Mouse (Mus musculus) limb, embryonic 12.5 days (tissue): ENCODE measurements around the gene Gja10. TPM values are rescaled to one million over a fixed set of nuclear protein-coding genes. Genes with fewer than 3 reads are reported as not detected.
A peak's percentile ranks its signal among the peaks of the same experiment; 100 is the strongest.

Source experiments
- ATAC-seq: fragments of 200-750 bp; cut with Nextera tagmentation; 2 replicates; pipeline ENCODE4 v1.8.0; 2017; ENCODE audit warnings: low read depth, moderate TSS enrichment; ENCODE audit not compliant: insufficient number of reproducible peaks, insufficient read depth, low FRiP score, low TSS enrichment
- H3K27ac ChIP-seq: fragments of 300-500 bp; sonication (generic); 2 replicates; pipeline ENCODE4 v1.5.1; 2016; ENCODE audit warnings: mild to moderate bottlenecking, moderate library complexity
- H3K27me3 ChIP-seq: fragments of 300-500 bp; sonication (generic); 2 replicates; pipeline ENCODE4 v1.6.1; 2016; ENCODE audit warnings: mild to moderate bottlenecking, moderate library complexity
- H3K36me3 ChIP-seq: fragments of 300-500 bp; sonication (generic); 2 replicates; pipeline ENCODE4 v1.6.1; 2016; ENCODE audit warnings: mild to moderate bottlenecking, moderate library complexity
- H3K4me1 ChIP-seq: fragments of 300-500 bp; sonication (generic); replicated peaks from 2 replicates; pipeline ENCODE4 v1.6.1; 2016
- H3K4me2 ChIP-seq: fragments of 300-500 bp; sonication (generic); 2 replicates; pipeline ENCODE4 v1.6.1; 2016; ENCODE audit warnings: mild to moderate bottlenecking, moderate library complexity
- H3K4me3 ChIP-seq: fragments of 300-500 bp; sonication (generic); replicated peaks from 2 replicates; pipeline ENCODE4 v1.5.1; 2016; ENCODE audit warnings: mild to moderate bottlenecking
- H3K9ac ChIP-seq: fragments of 300-500 bp; sonication (generic); replicated peaks from 2 replicates; pipeline ENCODE4 v1.6.1; 2016; ENCODE audit warnings: mild to moderate bottlenecking, moderate library complexity
- H3K9me3 ChIP-seq: fragments of 300-500 bp; sonication (generic); 2 replicates; pipeline ENCODE4 v1.6.1; 2016; ENCODE audit warnings: mild to moderate bottlenecking, moderate library complexity
- WGBS: fragments of 180-500 bp; shearing (Covaris S2); methylation state at CpG from one replicate; pipeline ENCODE4 v1.1.7; 2016; 5-methylcytosine and 5-hydroxymethylcytosine counted together
- polyA plus RNA-seq: library from polyadenylated mRNA; unstranded; fragments of >200 nt; fragmentation: Nextera tagmentation; extraction: Ambion mirVana; gene quantifications from 2 replicates; pipeline ENCODE4 v1.2.1, GENCODE M21; 2016

Gja10 gene
- polyA plus RNA-seq, 1 experiment from 2014 or later, result 0.11 TPM

DNA sequence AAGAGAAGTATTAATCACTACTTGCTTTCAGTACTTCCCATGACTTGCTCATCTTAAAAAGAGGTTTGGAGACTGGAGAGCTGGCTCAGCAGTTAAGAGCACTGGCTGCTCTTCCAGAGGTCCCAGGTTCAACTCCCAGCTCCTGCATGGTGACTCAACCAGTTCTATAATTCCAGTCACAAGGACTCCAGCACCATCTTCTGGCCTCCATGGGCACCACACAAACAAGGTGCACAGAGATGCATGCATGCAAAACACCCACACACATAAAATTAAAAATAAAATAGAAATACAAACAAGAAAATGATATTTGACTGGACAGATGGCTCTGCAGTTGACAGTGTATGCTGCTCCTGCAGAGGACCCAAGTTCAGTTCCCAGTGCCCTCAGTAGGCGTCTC, 28.0 kb downstream of the Gja10 start:
- Histone ChIP-seq H3K27me3 (no peaks in the 10 kb centered on the region), H3K4me2 (no peak overlapping the region), H3K9ac (no peak overlapping the region), H3K4me1 (peaks cover 16% of the 10 kb centered on the region), H3K9me3 (no peaks in the 10 kb centered on the region), H3K36me3 (peaks cover 19% of the 10 kb centered on the region), H3K27ac (no peak overlapping the region), H3K4me3 (no peak overlapping the region)
- ATAC-seq, result no peak
- 83% methylated on average over 1 of the region's 1 CpGs for WGBS

GRCm38 (mm10) chr4:32573586-32573985, 29.0 kb downstream of the Gja10 start:
- Histone ChIP-seq H3K27ac (no peak overlapping the region), H3K9ac (no peak overlapping the region), H3K9me3 (no peaks in the 10 kb centered on the region)

DNA sequence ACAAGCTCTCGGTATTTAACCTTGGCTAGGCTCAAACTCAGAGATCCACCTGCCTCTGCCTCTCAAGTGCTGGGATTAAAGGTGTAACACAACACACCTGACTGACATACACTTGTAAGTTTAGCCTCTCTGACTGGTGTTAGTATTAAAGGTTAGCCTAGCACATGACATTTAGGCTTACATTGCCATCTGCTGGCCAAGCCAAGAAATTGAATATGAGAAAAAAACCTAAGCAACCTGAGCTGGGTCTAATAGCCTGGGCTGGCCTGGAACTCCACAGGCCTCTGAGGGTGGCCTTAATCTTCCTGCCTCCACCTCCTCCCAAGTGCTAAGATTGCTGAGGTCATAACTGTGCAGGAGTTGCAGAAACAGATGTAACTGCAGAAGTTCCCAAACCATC, 30.4 kb downstream of the Gja10 start:
- no peak overlapping the region for H3K4me3 ChIP-seq

More at GRCm38 (mm10) chr4:32573586-32573985, 29.0 kb downstream of the Gja10 start:
- H3K4me1 ChIP-seq, result peaks cover 16% of the 10 kb centered on the region
- WGBS, result 90% methylated on average over 5 of the region's 5 CpGs
- H3K36me3 ChIP-seq, result peaks cover 12% of the 10 kb centered on the region
- ATAC-seq, result no peak
- H3K27me3 ChIP-seq, result no peaks in the 10 kb centered on the region
- H3K4me3 ChIP-seq, result no peak overlapping the region
- H3K4me2 ChIP-seq, result no peak overlapping the region

DNA sequence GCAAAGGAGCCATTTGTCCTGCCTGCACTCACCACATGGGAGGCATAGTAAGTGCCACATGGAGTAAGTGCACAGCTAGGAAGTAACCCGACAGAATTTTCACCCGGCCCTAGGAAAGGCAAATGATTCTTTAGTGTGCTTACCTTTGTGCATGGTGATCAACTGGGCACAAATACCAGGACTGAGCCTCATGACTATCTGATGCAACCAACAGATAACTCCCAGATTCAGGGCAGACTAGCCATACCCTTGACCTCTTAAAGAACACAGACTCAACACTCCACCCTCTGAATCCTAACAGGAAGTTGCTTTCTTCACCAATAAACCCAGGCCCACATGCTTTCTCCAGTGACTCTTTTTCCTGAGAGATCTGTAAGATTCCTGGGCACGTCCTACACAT, 31.1 kb downstream of the Gja10 start:
- H3K27ac ChIP-seq, result no peak overlapping the region
- ATAC-seq, result no peak
- WGBS, result 61% methylated on average over 3 of the region's 3 CpGs

More for the DNA sequence above, 30.4 kb downstream of the Gja10 start:
- Histone ChIP-seq H3K9me3 (no peaks in the 10 kb centered on the region), H3K9ac (no peak overlapping the region), H3K4me2 (no peak overlapping the region), H3K4me1 (peaks cover 16% of the 10 kb centered on the region), H3K36me3 (peaks cover 10% of the 10 kb centered on the region), H3K27me3 (no peaks in the 10 kb centered on the region), H3K27ac (no peak overlapping the region)
- WGBS, result 50% methylated on average over 1 of the region's 1 CpGs
- ATAC-seq, result peak; percentile 88

GRCm38 (mm10) chr4:32570939-32571317, 31.6 kb downstream of the Gja10 start:
- no peak overlapping the region for H3K9ac ChIP-seq
- 0 out of 2 replicates have a peak overlapping the region, but pooled peaks have one; percentile 23 for H3K27ac ChIP-seq
- H3K9me3 ChIP-seq, result no peaks in the 10 kb centered on the region
- H3K36me3 ChIP-seq, result peaks cover 3% of the 10 kb centered on the region; the same call in 1 of the 2 replicates
- H3K4me1 ChIP-seq, result peaks cover 16% of the 10 kb centered on the region
- WGBS, result 85% methylated on average over 8 of the region's 8 CpGs
- H3K4me3 ChIP-seq, result no peak overlapping the region
- H3K4me2 ChIP-seq, result no peak overlapping the region
- no peaks in the 10 kb centered on the region for H3K27me3 ChIP-seq
- no peak for ATAC-seq

More for the DNA sequence above, 31.1 kb downstream of the Gja10 start:
- no peak overlapping the region for H3K4me2 ChIP-seq
- no peaks in the 10 kb centered on the region for H3K27me3 ChIP-seq
- H3K9ac ChIP-seq, result no peak overlapping the region
- no peak overlapping the region for H3K4me3 ChIP-seq
- peaks cover 5% of the 10 kb centered on the region for H3K36me3 ChIP-seq
- H3K9me3 ChIP-seq, result no peaks in the 10 kb centered on the region
- peaks cover 16% of the 10 kb centered on the region for H3K4me1 ChIP-seq

DNA sequence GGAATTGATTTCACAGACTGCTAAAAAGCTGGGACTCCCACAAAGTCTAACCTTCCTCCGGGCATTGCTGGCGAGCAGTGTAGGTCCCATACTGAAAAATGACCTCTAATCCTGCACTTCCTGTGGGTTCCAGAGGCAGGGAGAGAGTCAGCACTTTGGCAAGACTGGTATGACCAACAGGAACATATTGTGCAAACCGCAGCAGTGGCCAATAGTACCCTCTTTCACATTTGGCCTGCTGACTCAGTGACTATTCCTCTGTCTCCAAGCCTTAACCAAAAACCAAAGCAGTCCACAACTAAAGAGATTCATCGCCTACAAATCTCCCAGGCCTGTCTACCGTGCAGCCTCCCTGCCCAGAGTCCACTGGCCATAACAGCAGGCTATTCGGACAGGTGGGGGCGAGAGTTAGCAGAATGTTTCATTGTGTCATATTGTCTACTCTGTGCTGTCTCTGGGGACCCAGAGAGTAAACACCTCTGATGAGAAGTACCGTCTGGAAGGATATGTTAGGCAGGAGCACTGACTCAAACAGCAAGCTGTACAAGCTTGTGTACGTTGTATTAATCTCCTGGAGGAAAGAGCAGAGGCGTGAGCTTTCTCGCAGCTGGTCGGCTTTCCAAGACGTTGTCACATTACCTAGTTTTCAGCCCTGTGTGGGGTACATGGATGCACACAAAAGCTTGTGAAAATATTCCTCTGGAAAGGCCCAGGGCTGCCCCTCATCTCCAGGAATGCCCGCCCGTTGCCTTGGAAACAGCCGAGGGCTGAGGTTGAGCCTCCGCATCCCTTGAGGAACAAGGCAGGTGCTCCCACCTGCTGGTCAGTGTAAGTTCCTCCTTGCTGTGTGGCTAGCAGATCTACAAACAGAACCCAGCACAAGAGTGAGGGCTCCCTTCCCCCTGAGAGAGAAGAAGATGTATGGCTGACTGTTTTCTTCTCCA, 32.3 kb downstream of the Gja10 start:
- Histone ChIP-seq H3K9me3 (no peaks in the 10 kb centered on the region), H3K36me3 (peaks cover 3% of the 10 kb centered on the region; the same call in 1 of the 2 replicates), H3K27ac (0 out of 2 replicates have a peak overlapping the region, but pooled peaks have one; percentile 23), H3K27me3 (no peaks in the 10 kb centered on the region), H3K4me2 (no peak overlapping the region), H3K4me1 (peaks cover 16% of the 10 kb centered on the region), H3K9ac (no peak overlapping the region; the same call in 1 of the 2 replicates), H3K4me3 (no peak overlapping the region)
- ATAC-seq, result no peak
- 54% methylated on average over 17 of the region's 17 CpGs for WGBS

- Histone ChIP-seq H3K36me3 (peaks cover 15% of the 10 kb centered on the region; the same call in 1 of the 2 replicates), H3K27ac (no peak overlapping the region), H3K4me1 (peaks cover 16% of the 10 kb centered on the region), H3K4me2 (no peak overlapping the region), H3K27me3 (no peaks in the 10 kb centered on the region), H3K9me3 (no peaks in the 10 kb centered on the region), H3K9ac (no peak overlapping the region), H3K4me3 (no peak overlapping the region)
- WGBS, result 82% methylated on average over 4 of the region's 4 CpGs
- no peak for ATAC-seq
These were observed 33.5 kb downstream of the Gja10 start for GRCm38 (mm10) chr4:32569054-32569453.

DNA sequence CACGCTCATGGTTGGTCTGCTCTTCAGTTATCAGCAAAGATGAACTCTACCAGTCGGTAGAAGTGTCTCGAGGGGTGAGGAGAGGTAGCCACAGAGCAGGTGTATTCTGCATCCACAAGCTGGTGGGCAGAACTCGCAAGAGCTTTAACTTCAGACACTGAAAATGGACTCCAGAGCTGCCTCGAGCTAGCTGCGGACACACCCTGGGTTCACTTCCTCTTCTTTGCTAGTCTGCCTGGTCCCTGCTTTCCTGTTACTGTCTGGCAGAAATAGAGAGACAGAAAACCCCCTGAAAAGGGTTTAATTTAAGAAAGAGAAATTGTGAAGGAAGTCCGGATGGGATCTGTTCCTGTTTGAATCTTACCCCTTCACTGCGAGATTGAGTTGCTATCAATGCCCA, 37.6 kb downstream of the Gja10 start:
- Histone ChIP-seq H3K9me3 (no peaks in the 10 kb centered on the region), H3K27me3 (no peaks in the 10 kb centered on the region), H3K9ac (no peak overlapping the region), H3K4me3 (no peak overlapping the region), H3K4me1 (peaks cover 8% of the 10 kb centered on the region), H3K27ac (no peak overlapping the region), H3K36me3 (peaks cover 39% of the 10 kb centered on the region), H3K4me2 (no peak overlapping the region)
- 90% methylated on average over 8 of the region's 8 CpGs for WGBS
- ATAC-seq, result no peak

DNA sequence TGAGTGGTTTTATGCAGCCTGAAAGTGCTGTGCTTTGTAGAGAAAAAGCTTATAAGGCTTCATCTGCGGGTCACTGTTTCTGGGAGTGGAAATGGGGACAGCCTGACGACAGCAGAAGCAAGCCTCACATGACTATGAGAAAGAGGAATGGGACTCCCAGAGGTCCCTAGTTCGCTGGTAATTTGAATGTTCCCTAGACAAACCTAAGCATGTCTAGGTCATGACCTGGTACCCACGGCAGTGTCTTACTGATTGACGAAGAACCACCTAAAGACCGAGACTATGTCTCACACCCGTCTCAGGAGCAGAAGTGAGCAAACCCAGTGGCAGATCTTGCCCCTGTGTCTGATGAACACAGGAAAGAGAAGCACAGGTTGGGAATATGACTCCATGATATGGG, 38.1 kb downstream of the Gja10 start:
- WGBS, result 85% methylated on average over 7 of the region's 7 CpGs
- H3K27ac ChIP-seq, result no peak overlapping the region
- H3K9me3 ChIP-seq, result no peaks in the 10 kb centered on the region
- peaks cover 6% of the 10 kb centered on the region for H3K4me1 ChIP-seq
- H3K4me3 ChIP-seq, result no peak overlapping the region
- no peak overlapping the region for H3K4me2 ChIP-seq
- no peak overlapping the region for H3K9ac ChIP-seq
- H3K27me3 ChIP-seq, result no peaks in the 10 kb centered on the region
- ATAC-seq, result no peak
- peaks cover 39% of the 10 kb centered on the region for H3K36me3 ChIP-seq

- peaks cover 6% of the 10 kb centered on the region for H3K4me1 ChIP-seq
- H3K4me3 ChIP-seq, result no peak overlapping the region
- 94% methylated on average over 35 of the region's 35 CpGs for WGBS
- H3K36me3 ChIP-seq, result peaks cover 43% of the 10 kb centered on the region
- ATAC-seq, result no peak
- H3K9ac ChIP-seq, result no peak overlapping the region
- no peak overlapping the region for H3K4me2 ChIP-seq
- H3K9me3 ChIP-seq, result no peaks in the 10 kb centered on the region
- no peak overlapping the region for H3K27ac ChIP-seq
- no peaks in the 10 kb centered on the region for H3K27me3 ChIP-seq
These were observed 40.0 kb downstream of the Gja10 start for GRCm38 (mm10) chr4:32562319-32563115.

GRCm38 (mm10) chr4:32561555-32562095, 40.9 kb downstream of the Gja10 start:
- peaks cover 43% of the 10 kb centered on the region for H3K36me3 ChIP-seq
- 74% methylated on average over 12 of the region's 12 CpGs for WGBS
- no peak overlapping the region for H3K27ac ChIP-seq
- no peak overlapping the region for H3K4me2 ChIP-seq
- no peak overlapping the region for H3K4me3 ChIP-seq
- peaks cover 6% of the 10 kb centered on the region for H3K4me1 ChIP-seq
- no peak for ATAC-seq
- H3K9ac ChIP-seq, result no peak overlapping the region
- no peaks in the 10 kb centered on the region for H3K27me3 ChIP-seq
- no peaks in the 10 kb centered on the region for H3K9me3 ChIP-seq
